Mouse (Mus musculus) kidney, postnatal 0 days (tissue): ENCODE data around the gene 2210017I01Rik. TPM values are rescaled to one million over a fixed set of nuclear protein-coding genes. Genes with fewer than 3 reads are reported as not detected.
A peak's percentile ranks its signal among the peaks of the same experiment; 100 is the strongest.

ENCODE experiments used
- ATAC-seq: fragments of 200-750 bp; cut with Nextera tagmentation; replicated peaks from 2 replicates; pipeline ENCODE4 v1.8.0; 2017; ENCODE audit warnings: low read depth, moderate number of reproducible peaks, moderate TSS enrichment, moderate library complexity; ENCODE audit not compliant: low FRiP score
- DNase-seq: peaks from one replicate; pipeline ENCODE4 v3.0.0-alpha.2; 2016; ENCODE audit warnings: low spot score
- H3K27ac ChIP-seq: fragments of 300-500 bp; sonication (generic); 2 replicates; pipeline ENCODE4 v1.5.1; 2014; ENCODE audit warnings: mild to moderate bottlenecking
- H3K27me3 ChIP-seq: fragments of 300-500 bp; sonication (generic); 2 replicates; pipeline ENCODE4 v1.6.1; 2014; ENCODE audit warnings: low read length, mixed read lengths; ENCODE audit not compliant: insufficient read depth
- H3K36me3 ChIP-seq: fragments of 300-500 bp; sonication (generic); 2 replicates; pipeline ENCODE4 v1.6.1; 2014; ENCODE audit warnings: low read length, mixed read lengths; ENCODE audit not compliant: insufficient read depth
- H3K4me1 ChIP-seq: fragments of 300-500 bp; sonication (generic); replicated peaks from 2 replicates; pipeline ENCODE4 v1.6.1; 2014; ENCODE audit warnings: antibody characterized with exemption, low read length, mixed read lengths; ENCODE audit not compliant: insufficient read depth
- H3K4me2 ChIP-seq: fragments of 300-500 bp; sonication (generic); 2 replicates; pipeline ENCODE4 v1.6.1; 2014; ENCODE audit warnings: mild to moderate bottlenecking, low read length, moderate library complexity, mixed read lengths
- H3K4me3 ChIP-seq: fragments of 300-500 bp; sonication (generic); replicated peaks from 2 replicates; pipeline ENCODE4 v1.5.1; 2014; ENCODE audit warnings: low read depth, low read length
- H3K9ac ChIP-seq: fragments of 300-500 bp; sonication (generic); 2 replicates; pipeline ENCODE4 v1.6.1; 2014; ENCODE audit warnings: low read depth, low read length
- H3K9me3 ChIP-seq: fragments of 300-500 bp; sonication (generic); replicated peaks from 2 replicates; pipeline ENCODE4 v1.6.1; 2016; ENCODE audit warnings: low read length, inconsistent platforms, mixed read lengths
- CTCF ChIP-seq: IDR thresholded peaks from 2 replicates; pipeline ENCODE4 v1.5.1; 2016; ENCODE audit warnings: antibody characterized with exemption, low read depth, mild to moderate bottlenecking, moderate library complexity
- WGBS: fragments of 180-500 bp; shearing (Covaris S2); extraction: QIAGEN DNeasy Blood & Tissue Kit; methylation state at CpG from one replicate; pipeline ENCODE4 v1.1.7; 2014; 5-methylcytosine and 5-hydroxymethylcytosine counted together
- polyA plus RNA-seq: library from polyadenylated mRNA; unstranded; fragments of >200 nt; fragmentation: Nextera tagmentation; extraction: Ambion mirVana; gene quantifications from 2 replicates; pipeline ENCODE4 v1.2.1, GENCODE M21; 2015

The 2210017I01Rik gene
- polyA plus RNA-seq, 1 experiment from 2014 or later: not detected

DNA sequence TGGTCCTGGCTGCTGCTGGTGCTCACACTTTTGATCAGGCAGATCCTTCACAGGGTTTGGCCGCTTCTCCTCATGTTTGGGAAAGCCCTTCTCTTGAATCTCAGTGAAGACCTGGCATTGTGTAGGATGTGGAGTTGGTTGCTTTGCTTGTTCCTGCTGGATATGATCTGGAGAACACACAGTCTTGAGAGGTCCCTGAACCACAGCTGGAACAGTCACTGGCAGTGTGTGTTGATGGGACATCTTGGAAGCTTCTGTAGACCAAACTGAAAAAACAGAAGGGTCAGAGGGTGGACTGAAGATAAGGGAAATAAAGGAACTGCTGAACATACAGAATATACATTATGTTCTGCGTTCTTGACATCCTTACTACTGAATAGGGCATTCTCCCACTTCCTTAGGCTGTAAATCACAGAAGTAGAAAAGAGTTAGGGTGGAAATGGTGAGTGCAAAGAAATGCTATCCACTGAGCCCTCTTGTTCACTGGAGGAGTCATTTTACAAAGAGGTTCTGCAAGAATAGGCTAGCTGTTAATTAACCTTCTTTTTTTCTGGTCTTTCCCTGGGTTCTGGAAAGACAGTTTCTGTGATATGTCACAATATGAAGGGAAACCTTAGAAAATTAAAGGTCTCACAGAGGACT is 34.7 kb downstream of the 2210017I01Rik start:
- no peaks in the 10 kb centered on the region for H3K9me3 ChIP-seq
- peak; percentile 57 for DNase-seq
- H3K27me3 ChIP-seq: no peaks in the 10 kb centered on the region
- no peak overlapping the region for H3K27ac ChIP-seq
- no peak for ATAC-seq
- no peak overlapping the region for H3K4me3 ChIP-seq
- no peak overlapping the region for H3K9ac ChIP-seq
- no peaks in the 10 kb centered on the region for H3K36me3 ChIP-seq
- no peak for TF ChIP-seq CTCF
- H3K4me1 ChIP-seq: 0 out of 2 replicates have a peak, but pooled peaks cover 3% of the 10 kb centered on the region
- no peak overlapping the region for H3K4me2 ChIP-seq
- WGBS: 28% methylated on average over 2 of the region's 2 CpGs

DNA sequence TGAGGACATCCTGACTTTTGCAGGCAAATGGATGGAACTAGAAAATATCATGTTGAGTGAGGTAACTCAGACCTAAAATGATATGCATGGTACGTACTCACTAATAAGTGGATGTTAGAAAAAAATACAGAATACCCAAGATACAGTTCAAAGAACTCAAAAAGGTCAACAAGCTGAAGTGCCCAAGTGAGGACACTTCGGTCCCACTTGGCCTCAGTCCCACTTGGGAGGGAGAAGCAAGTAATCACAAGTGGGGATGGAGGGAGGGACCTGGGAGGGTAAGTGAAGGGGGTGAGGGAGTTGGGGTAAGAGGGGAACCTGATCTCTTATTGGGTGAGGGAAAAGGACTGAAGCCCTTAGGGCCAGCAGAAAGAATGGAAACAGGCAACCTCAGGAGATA is 38.5 kb downstream of the 2210017I01Rik start:
- no peaks in the 10 kb centered on the region for H3K36me3 ChIP-seq
- 76% methylated on average over 2 of the region's 2 CpGs for WGBS
- no peak for ATAC-seq

DNA sequence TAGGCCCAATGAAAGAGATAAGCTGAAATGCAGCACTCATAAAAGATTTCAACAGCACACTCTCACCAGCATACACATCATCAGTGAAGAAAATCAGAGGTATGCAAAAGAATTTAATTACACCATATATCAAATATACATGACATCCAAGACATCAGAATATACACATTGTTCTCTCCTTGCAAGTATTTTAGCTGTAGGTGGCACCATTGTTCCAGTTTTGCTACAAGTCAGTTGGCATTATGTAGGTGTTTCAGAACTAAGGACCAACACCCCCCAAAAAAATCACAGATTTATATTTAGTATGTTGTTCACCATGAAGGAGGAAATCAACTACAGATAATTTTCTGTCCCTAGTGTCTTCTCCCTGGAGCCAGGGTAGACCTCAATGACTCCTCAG is 41.9 kb downstream of the 2210017I01Rik start:
- no peak overlapping the region for H3K4me2 ChIP-seq
- H3K9me3 ChIP-seq: no peaks in the 10 kb centered on the region
- ATAC-seq (no peak), DNase-seq (peak; percentile 14)
- no peak overlapping the region for H3K4me3 ChIP-seq
- H3K27me3 ChIP-seq: no peaks in the 10 kb centered on the region
- no peaks in the 10 kb centered on the region for H3K4me1 ChIP-seq
- H3K9ac ChIP-seq: no peak overlapping the region
- peak; percentile 63 for TF ChIP-seq CTCF
- H3K27ac ChIP-seq: no peak overlapping the region
- no peaks in the 10 kb centered on the region for H3K36me3 ChIP-seq

More for the DNA sequence above, 38.5 kb downstream of the 2210017I01Rik start:
- Histone ChIP-seq H3K27ac (no peak overlapping the region), H3K9ac (no peak overlapping the region), H3K4me1 (0 out of 2 replicates have a peak, but pooled peaks cover 3% of the 10 kb centered on the region), H3K9me3 (no peaks in the 10 kb centered on the region), H3K4me3 (no peak overlapping the region), H3K4me2 (no peak overlapping the region), H3K27me3 (no peaks in the 10 kb centered on the region)
- DNase-seq: no peak
- TF ChIP-seq CTCF: no peak

Other genes with a start within 250 kb of the 2210017I01Rik start
- gene Sprr2f, start 242.3 kb downstream of the 2210017I01Rik start, polyA plus RNA-seq: 30.3 and 58.0 TPM in 2 replicates
- gene Sprr2h, start 221.8 kb downstream of the 2210017I01Rik start, polyA plus RNA-seq: not detected in 2 replicates
- not detected in 2 replicates for gene Sprr2i, start 199.5 kb downstream of the 2210017I01Rik start, polyA plus RNA-seq
- gene Sprr2j-ps, start 189.4 kb downstream of the 2210017I01Rik start, polyA plus RNA-seq: not detected in 2 replicates
- gene Gm9774, start 178.1 kb downstream of the 2210017I01Rik start, polyA plus RNA-seq: 9.6 and 10.3 TPM in 2 replicates
- gene Sprr2k, start 174.9 kb downstream of the 2210017I01Rik start, polyA plus RNA-seq: not detected in 2 replicates
- gene Sprr1b, start 168.7 kb downstream of the 2210017I01Rik start, polyA plus RNA-seq: not detected in 2 replicates
- 0.11 TPM in 1 of 2 replicates, not detected in the other for gene Sprr3, start 148.8 kb downstream of the 2210017I01Rik start, polyA plus RNA-seq
- gene Sprr1a, start 121.6 kb downstream of the 2210017I01Rik start, polyA plus RNA-seq: 96.3 and 137 TPM in 2 replicates
- gene Sprr4, start 107.0 kb downstream of the 2210017I01Rik start, polyA plus RNA-seq: not detected in 2 replicates
- gene 2310046K23Rik, start 73.0 kb downstream of the 2210017I01Rik start, polyA plus RNA-seq: not detected in 2 replicates
- 0.97 and 1.4 TPM in 2 replicates for gene Ivl, start 33.8 kb downstream of the 2210017I01Rik start, polyA plus RNA-seq
- gene Smcp, start 18.5 kb downstream of the 2210017I01Rik start, polyA plus RNA-seq: not detected in 2 replicates
- not detected in 2 replicates for gene Lce6a, start 14.2 kb upstream of the 2210017I01Rik start, polyA plus RNA-seq
- not detected in 2 replicates for gene Lce1a1, start 40.8 kb upstream of the 2210017I01Rik start, polyA plus RNA-seq
- gene Lce1b, start 49.4 kb upstream of the 2210017I01Rik start, polyA plus RNA-seq: not detected in 2 replicates
- not detected in 2 replicates for gene Lce1a2, start 62.8 kb upstream of the 2210017I01Rik start, polyA plus RNA-seq
- gene Lce1c, start 71.8 kb upstream of the 2210017I01Rik start, polyA plus RNA-seq: not detected in 2 replicates
- not detected in 2 replicates for gene Lce1d, start 79.7 kb upstream of the 2210017I01Rik start, polyA plus RNA-seq
- not detected in 2 replicates for gene Lce1e, start 101.6 kb upstream of the 2210017I01Rik start, polyA plus RNA-seq
- gene Lce1f, start 112.9 kb upstream of the 2210017I01Rik start, polyA plus RNA-seq: not detected in 2 replicates
- gene Gm38119, start 131.6 kb upstream of the 2210017I01Rik start, polyA plus RNA-seq: not detected in 2 replicates
- not detected in 2 replicates for gene Lce1g, start 144.8 kb upstream of the 2210017I01Rik start, polyA plus RNA-seq
- gene Lce1h, start 157.6 kb upstream of the 2210017I01Rik start, polyA plus RNA-seq: not detected in 2 replicates
- gene Lce1i, start 171.4 kb upstream of the 2210017I01Rik start, polyA plus RNA-seq: not detected in 2 replicates
- gene Lce1j, start 183.0 kb upstream of the 2210017I01Rik start, polyA plus RNA-seq: not detected in 2 replicates
- gene Lce1k, start 200.4 kb upstream of the 2210017I01Rik start, polyA plus RNA-seq: not detected in 2 replicates
- not detected in 2 replicates for gene Kprp, start 219.8 kb upstream of the 2210017I01Rik start, polyA plus RNA-seq
- not detected in 2 replicates for gene Lce1l, start 243.8 kb upstream of the 2210017I01Rik start, polyA plus RNA-seq